Mouse (Mus musculus) spleen, postnatal 10 days (tissue): Measurements from ENCODE around the gene Cyb561d1.
A peak's percentile ranks its signal among the peaks of the same experiment; 100 is the strongest.

ENCODE experiments used
- DNase-seq, 2 experiments: peaks; one replicate each; pipeline ENCODE4 v3.0.0; 2021 to 2022; ENCODE audit warnings: low spot score in 2 of 2

Cyb561d1 gene

DNA sequence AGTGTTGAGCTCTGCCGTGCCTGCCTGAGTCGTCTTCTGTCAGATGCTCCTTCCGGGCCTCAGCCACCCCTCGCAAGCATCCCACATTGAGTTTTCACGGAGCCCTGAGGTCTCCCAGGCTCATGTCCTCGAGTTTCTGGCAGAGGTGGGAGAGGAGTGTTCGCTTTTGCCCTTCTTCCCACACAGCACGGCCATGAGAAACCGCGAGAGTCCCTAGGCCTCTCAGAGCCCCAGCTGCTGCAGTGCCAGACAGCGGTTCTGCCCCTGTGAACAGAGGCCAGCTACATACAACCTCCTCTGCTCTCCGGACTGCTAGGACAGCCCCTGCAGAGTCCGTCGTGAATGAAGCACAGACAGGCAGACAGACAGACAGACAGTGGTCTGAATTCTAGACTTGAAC is 33.5 kb downstream of the Cyb561d1 start:
- no peak for DNase-seq

- peak in 1 of 2 experiments; percentile 52 for DNase-seq
Observed at GRCm38 (mm10) chr3:108166486-108167211, 34.4 kb downstream of the Cyb561d1 start.

GRCm38 (mm10) chr3:108165532-108166315 is 35.3 kb downstream of the Cyb561d1 start:
- DNase-seq = no peak

- DNase-seq = peak; percentile 70 to 79
Observed at GRCm38 (mm10) chr3:108164807-108165206, 36.2 kb downstream of the Cyb561d1 start.

DNA sequence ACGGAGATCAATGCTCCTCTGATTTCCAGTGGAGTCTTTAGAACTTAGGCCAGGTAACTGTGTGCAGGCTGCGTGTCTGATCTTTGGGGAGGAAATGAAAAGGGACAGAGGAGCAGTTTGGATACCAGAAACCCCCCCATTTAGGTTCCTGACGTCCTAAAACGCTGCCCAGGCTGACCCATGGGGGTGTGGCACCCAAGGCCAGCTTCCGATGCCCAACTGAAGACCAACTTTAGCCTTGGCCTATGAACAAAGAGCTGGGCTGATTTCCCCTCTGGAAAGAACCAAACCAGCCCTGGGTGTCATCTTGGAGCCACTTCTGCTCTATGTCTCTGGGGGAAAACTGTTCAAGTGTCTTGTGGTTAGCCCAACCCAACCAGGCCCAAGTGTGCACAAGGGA is 36.9 kb downstream of the Cyb561d1 start:
- DNase-seq = no peak

DNA sequence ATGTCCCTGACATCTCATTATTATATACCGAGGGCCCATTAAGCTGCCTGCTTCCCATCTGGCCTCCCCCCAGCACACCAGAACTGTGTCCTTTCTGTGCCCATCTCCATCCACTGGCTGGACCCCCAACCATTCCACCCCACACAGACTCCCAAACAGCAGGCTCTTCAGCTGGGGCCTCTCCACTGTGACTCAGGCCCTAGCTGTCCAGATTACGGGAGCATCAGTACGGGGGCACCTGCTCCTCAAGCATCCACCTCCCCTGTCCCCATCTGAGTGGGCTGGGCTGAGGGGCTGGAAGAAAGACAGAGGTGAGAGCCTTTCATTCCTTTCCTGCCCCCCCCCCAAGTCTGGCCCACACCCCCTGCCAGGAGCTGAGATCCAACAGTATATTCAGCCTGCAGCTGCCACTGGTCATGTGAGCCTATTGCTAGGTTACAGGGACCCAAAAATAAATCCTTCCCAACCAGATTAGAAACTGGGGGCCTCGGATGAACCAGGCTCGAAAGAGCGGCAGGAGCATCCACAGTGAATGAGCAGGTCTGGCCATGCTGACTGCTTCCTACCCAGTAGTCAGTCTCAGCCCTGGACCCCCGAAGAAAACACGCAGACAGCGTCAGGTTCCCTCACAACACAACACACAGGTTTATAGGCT is 42.5 kb downstream of the Cyb561d1 start:
- no peak for DNase-seq

GRCm38 (mm10) chr3:108154656-108155055 is 46.4 kb downstream of the Cyb561d1 start, which contains the start of gene Gpr61:
TSS of gene Gpr61 (minus strand) at chr3:108154882.
- no peak for DNase-seq

GRCm38 (mm10) chr3:108152290-108152689 is 48.7 kb downstream of the Cyb561d1 start:
- DNase-seq = no peak

GRCm38 (mm10) chr3:108147386-108148235 is 53.4 kb downstream of the Cyb561d1 start:
- peak; percentile 80 to 91 for DNase-seq

DNA sequence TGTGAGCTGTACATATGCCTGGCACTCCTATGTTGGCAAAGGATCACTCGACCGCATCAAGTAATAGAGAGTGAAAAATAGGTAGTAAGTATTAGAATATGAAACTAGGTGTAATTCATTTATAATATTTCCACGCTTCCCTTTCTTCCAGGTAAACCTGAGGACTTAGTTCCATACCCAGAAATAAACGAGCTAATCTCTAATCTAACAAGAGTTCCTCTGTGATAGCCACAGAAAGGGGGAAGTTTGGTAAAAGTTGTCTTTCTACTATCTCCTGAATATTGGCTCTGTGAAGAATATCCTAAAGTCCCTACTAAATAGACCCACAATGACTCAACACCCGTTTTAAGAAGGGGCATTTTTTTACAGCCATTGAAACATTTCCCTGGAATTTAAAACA is 54.3 kb downstream of the Cyb561d1 start:
- DNase-seq = no peak
